Mouse (Mus musculus): ENCODE measurements around the gene Ankrd34b. TPM values are rescaled to one million over a fixed set of nuclear protein-coding genes. Genes with fewer than 3 reads are reported as not detected.

Ankrd34b gene
- polyA plus RNA-seq (2017; shearing (Covaris generic)), result not detected

DNA sequence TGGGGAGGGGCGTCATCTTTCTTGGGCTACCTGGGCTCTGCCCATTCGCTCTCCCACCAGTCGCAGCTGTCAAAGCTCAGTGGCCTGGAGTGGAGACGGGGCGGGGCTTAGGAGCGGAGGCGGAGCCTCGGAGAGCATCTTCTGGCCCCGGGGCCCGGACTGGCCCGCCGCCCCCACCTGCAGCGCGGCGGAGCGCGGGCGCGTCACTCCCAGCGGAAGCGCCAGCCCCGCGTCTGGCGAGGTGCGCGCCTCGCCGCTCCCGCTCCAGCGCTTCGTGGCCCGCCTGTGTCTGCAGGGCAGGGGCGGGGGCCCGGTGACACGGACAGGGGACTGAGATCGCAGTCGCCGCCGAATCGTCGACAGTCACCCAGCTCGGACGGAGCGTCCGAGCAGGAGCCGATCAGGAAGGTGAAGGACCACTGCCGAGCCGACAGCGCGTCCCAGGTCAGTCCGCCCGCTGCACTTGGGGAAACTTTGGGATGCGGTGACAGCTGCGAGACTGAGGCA is at the start of gene Ankrd34b:
Gene Ankrd34b, plus strand, starts transcription at position 139 of the 507 bp plus-strand sequence.

DNA sequence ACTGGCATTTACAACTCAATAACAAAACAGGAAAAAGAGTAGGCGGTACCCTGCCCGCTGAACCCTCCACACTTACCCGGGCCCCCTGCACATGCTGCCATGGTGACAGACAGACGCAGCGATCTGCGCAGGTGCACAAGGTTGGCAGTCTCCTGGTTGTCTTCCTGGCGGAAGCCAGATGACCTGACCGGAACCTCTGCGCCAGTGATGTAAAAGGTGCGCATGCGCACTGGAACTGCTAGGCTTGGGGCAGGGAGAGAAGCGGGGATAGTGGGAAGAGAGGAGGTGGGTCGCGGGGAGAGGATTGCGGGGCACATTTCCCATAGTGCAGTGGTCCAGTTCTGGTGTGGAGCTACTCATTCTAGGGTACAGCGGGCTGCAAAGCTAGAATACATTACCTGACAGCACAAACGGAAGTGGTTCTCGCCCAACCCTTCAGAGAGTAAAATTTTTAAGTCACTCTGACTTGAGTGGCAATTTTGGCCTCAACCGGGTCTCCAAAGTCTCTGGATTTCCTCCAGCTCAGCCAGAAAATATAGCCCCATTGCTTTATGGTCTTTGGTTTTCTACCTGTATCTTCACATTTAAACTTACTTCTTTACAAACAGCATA is 58.3 kb downstream of the Ankrd34b start, which contains the start of gene Fam151b:
Gene Fam151b, minus strand, starts transcription at position 164 of the 612 bp plus-strand sequence.

Other genes starting within 250 kb of the Ankrd34b start
- gene Gm20379, start 119.9 kb upstream of the Ankrd34b start, polyA plus RNA-seq (2017; shearing (Covaris generic)), result 1.2 TPM
- gene Dhfr, start 71.2 kb upstream of the Ankrd34b start, polyA plus RNA-seq (2017; shearing (Covaris generic)), result 3.7 TPM
- gene Msh3, start 70.9 kb upstream of the Ankrd34b start, polyA plus RNA-seq (2017; shearing (Covaris generic)), result 41.3 TPM
- 5.5 TPM for gene Fam151b, start 58.1 kb downstream of the Ankrd34b start, polyA plus RNA-seq (2017; shearing (Covaris generic))
- gene Zfyve16, start 105.0 kb downstream of the Ankrd34b start, polyA plus RNA-seq (2017; shearing (Covaris generic)), result 13.7 TPM
- not detected for gene Spz1, start 150.3 kb downstream of the Ankrd34b start, polyA plus RNA-seq (2017; shearing (Covaris generic))
- 32.2 TPM for gene Serinc5, start 185.2 kb downstream of the Ankrd34b start, polyA plus RNA-seq (2017; shearing (Covaris generic))